Mouse (Mus musculus) embryonic fibroblast, embryonic 13.5 days (primary cell): ENCODE measurements around the gene Calhm1. TPM values are rescaled to one million over a fixed set of nuclear protein-coding genes. Genes with fewer than 3 reads are reported as not detected.
"Not testable (repeated sequence)": the region's sequence is repeated elsewhere in the genome, so short reads cannot be mapped to it uniquely, and the experiment has no call there.

Experiments used
- H3K27ac ChIP-seq: 2 replicates; pipeline ENCODE4 v1.5.1; 2012; ENCODE audit warnings: low read length, control low read depth, inconsistent platforms; ENCODE audit not compliant: insufficient read depth
- H3K4me1 ChIP-seq: 2 replicates; pipeline ENCODE4 v1.6.1; 2011; ENCODE audit warnings: low read length; ENCODE audit not compliant: control insufficient read depth, insufficient read depth
- H3K4me3 ChIP-seq: 2 replicates; pipeline ENCODE4 v1.5.1; 2011; ENCODE audit warnings: mild to moderate bottlenecking, control low read depth, low read length; ENCODE audit not compliant: insufficient read depth
- CTCF ChIP-seq: IDR thresholded peaks from 2 replicates; pipeline ENCODE4 v1.5.1; 2011; ENCODE audit warnings: mild to moderate bottlenecking, control low read depth, low read length, moderate library complexity, borderline replicate concordance; ENCODE audit not compliant: insufficient read depth
- POLR2A ChIP-seq: IDR thresholded peaks from 2 replicates; pipeline ENCODE4 v1.6.1; 2011; ENCODE audit warnings: low read depth, mild to moderate bottlenecking, control low read depth, low read length, moderate library complexity
- polyA plus RNA-seq: library from polyadenylated mRNA; stranded (reverse); fragments of >200 nt; gene quantifications from 2 replicates; pipeline ENCODE4 v1.2.4, GENCODE M21; 2011; ENCODE audit warnings: low read depth; ENCODE audit not compliant: missing spikeins, insufficient read length

Gene Calhm1
- polyA plus RNA-seq, 1 experiment: not detected

GRCm38 (mm10) chr19:47153767-47154166 lies 9.7 kb upstream of the Calhm1 start:
- Histone ChIP-seq H3K4me3 (no peak overlapping the region), H3K4me1 (no peaks in the 10 kb centered on the region), H3K27ac (no peak overlapping the region)
- TF ChIP-seq CTCF (no peak), POLR2A (no peak)

GRCm38 (mm10) chr19:47152062-47152369 lies 8.0 kb upstream of the Calhm1 start:
- H3K4me3 ChIP-seq: no peak overlapping the region
- H3K4me1 ChIP-seq: no peaks in the 10 kb centered on the region
- TF ChIP-seq POLR2A: no peak
- no peak for TF ChIP-seq CTCF
- H3K27ac ChIP-seq: no peak overlapping the region

GRCm38 (mm10) chr19:47151332-47152061 lies 7.4 kb upstream of the Calhm1 start:
- H3K4me1 ChIP-seq: no peaks in the 10 kb centered on the region
- TF ChIP-seq CTCF (no peak), POLR2A (no peak)
- no peak overlapping the region for H3K4me3 ChIP-seq
- no peak overlapping the region for H3K27ac ChIP-seq

- TF ChIP-seq POLR2A (no peak), CTCF (no peak)
- Histone ChIP-seq H3K27ac (no peak overlapping the region), H3K4me3 (no peak overlapping the region), H3K4me1 (no peaks in the 10 kb centered on the region)
These were observed 5.8 kb upstream of the Calhm1 start for GRCm38 (mm10) chr19:47149854-47150253.

- Histone ChIP-seq H3K4me1 (no peaks in the 10 kb centered on the region), H3K27ac (no peak overlapping the region)
- TF ChIP-seq CTCF (no peak), POLR2A (no peak)
These were observed 4.3 kb upstream of the Calhm1 start for GRCm38 (mm10) chr19:47148267-47148847.

GRCm38 (mm10) chr19:47142438-47142837 lies 1.6 kb downstream of the Calhm1 start:
- Histone ChIP-seq H3K27ac (no peak overlapping the region), H3K4me1 (0 out of 2 replicates have a peak, but pooled peaks cover 2% of the 10 kb centered on the region), H3K4me3 (no peak overlapping the region)
- TF ChIP-seq POLR2A: no peak

More at GRCm38 (mm10) chr19:47148267-47148847, 4.3 kb upstream of the Calhm1 start:
- H3K4me3 ChIP-seq: no peak overlapping the region

GRCm38 (mm10) chr19:47139611-47140010 lies 4.4 kb downstream of the Calhm1 start:
- not testable (repeated sequence) for H3K27ac ChIP-seq, H3K4me3 ChIP-seq, H3K4me1 ChIP-seq

- TF ChIP-seq POLR2A (peak; percentile 77), CTCF (no peak)
- H3K27ac ChIP-seq: peak within 1 kb of the TSS; percentile 83
- H3K4me3 ChIP-seq: peak within 1 kb of the TSS; percentile 54
- peaks cover 2% of the 10 kb centered on the region; the same call in 1 of the 2 replicates for H3K4me1 ChIP-seq
These were observed 6.2 kb downstream of the Calhm1 start, which contains the start of gene Calhm2 for GRCm38 (mm10) chr19:47137771-47138421. Gene Calhm2 (minus strand): TSS chr19:47138294.

- peak overlapping the region; percentile 83; the same call in 1 of the 2 replicates for H3K27ac ChIP-seq
- H3K4me3 ChIP-seq: peak overlapping the region; percentile 54
- TF ChIP-seq POLR2A (0 out of 2 replicates have a peak, but pooled peaks have one; percentile 21), CTCF (no peak)
- no peaks in the 10 kb centered on the region; the same call in 1 of the 2 replicates for H3K4me1 ChIP-seq
These were observed 6.9 kb downstream of the Calhm1 start for GRCm38 (mm10) chr19:47137051-47137581.

- no peak overlapping the region for H3K4me3 ChIP-seq
- H3K4me1 ChIP-seq: no peaks in the 10 kb centered on the region; the same call in 1 of the 2 replicates
- no peak overlapping the region for H3K27ac ChIP-seq
- TF ChIP-seq POLR2A (no peak), CTCF (no peak)
These were observed 7.9 kb downstream of the Calhm1 start for GRCm38 (mm10) chr19:47136170-47136569.
